Mouse (Mus musculus): Measurements from ENCODE around the gene Trarg1. TPM values are rescaled to one million over a fixed set of nuclear protein-coding genes. Genes with fewer than 3 reads are reported as not detected.

Trarg1 gene
- polyA plus RNA-seq, 1 experiment from 2014 or later: 0.56 TPM

DNA sequence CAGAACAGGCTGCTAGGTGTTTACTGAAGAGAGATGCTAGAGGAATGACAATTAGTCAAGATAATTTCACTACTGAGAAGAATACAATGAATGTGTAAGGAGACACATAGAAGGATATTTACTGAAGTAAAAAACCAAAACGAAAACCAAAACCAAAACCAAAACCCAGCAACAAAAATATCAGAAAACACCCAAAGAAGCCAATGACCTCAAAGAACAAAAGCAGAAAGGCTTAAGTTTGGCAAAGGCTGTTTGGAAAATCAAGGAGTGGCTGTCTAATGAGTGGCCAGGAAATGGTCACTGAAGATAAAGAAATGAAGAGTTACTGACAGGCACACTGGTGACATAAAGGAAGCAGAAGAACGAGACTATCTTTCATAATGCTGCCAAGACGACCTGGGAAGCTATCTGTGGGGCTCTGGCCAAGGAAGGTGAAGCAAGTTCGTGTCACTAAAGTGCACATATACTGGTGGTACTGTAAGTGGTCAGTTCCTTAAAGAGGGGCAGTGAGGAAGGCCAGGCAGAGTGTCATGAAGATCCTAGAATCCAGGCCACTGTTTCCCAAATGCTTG lies 56.2 kb downstream of the Trarg1 start:
- no peak overlapping the region for H3K27ac ChIP-seq (replicated peaks)
- WGBS: 83% methylated on average over 4 of the region's 4 CpGs
- no peak overlapping the region for H3K4me2 ChIP-seq (replicated peaks)
- no peak overlapping the region for H3K4me3 ChIP-seq
- peaks cover 38% of the 10 kb centered on the region for H3K36me3 ChIP-seq
- no peak overlapping the region for H3K9ac ChIP-seq (replicated peaks)
- no peaks in the 10 kb centered on the region for H3K4me1 ChIP-seq
- ATAC-seq (replicated peaks): no peak
- H3K27me3 ChIP-seq: no peaks in the 10 kb centered on the region
- H3K9me3 ChIP-seq: no peaks in the 10 kb centered on the region

DNA sequence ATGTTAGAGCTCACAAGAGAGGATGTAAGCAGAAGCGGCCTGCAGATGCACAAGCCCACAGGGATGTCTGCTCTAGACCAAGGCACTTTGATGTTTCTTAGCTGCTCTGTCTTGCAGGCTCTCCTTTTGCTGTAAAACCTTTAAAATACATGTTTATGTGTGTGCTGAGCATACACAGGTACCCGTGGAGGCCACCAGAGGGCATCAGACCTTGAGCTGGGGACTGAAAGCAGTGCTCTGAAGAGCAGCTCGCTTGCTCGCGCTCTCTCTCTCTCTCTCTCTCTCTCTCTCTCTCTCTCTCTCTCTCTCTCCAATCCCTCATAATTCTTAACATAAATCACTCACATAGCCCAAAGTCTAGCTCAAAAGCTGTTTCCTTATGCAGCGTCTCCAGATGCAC lies 59.5 kb downstream of the Trarg1 start:
- Histone ChIP-seq H3K9ac (replicated peaks) (no peak overlapping the region), H3K36me3 (peaks cover 18% of the 10 kb centered on the region), H3K27me3 (no peaks in the 10 kb centered on the region), H3K9me3 (no peaks in the 10 kb centered on the region), H3K4me3 (no peak overlapping the region), H3K27ac (replicated peaks) (no peak overlapping the region), H3K4me2 (replicated peaks) (no peak overlapping the region), H3K4me1 (no peaks in the 10 kb centered on the region)
- ATAC-seq (replicated peaks): no peak
- WGBS: 65% methylated on average over 5 of the region's 6 CpGs

DNA sequence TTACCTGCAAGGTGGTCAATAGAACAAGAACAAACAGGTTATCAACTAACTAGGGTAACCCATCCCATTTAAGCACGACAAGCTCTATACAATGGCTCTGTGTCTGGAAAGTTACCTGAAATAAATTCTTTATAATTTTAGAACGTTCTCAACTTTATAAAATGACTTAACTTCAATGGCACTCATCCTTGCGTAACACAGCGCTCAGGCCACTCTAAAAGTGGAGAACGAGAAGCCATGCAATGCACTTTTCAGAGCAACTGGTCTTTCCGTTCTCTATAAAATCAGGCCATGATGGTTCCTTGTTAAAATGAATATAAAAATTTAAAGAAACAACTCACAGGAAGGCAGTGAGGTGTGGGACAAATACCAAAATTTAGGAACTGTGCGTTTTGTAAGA lies 62.9 kb downstream of the Trarg1 start:
- H3K4me3 ChIP-seq: no peak overlapping the region
- ATAC-seq (replicated peaks): no peak
- no peaks in the 10 kb centered on the region for H3K27me3 ChIP-seq
- 98% methylated on average over 7 of the region's 7 CpGs for WGBS
- no peak overlapping the region for H3K27ac ChIP-seq (replicated peaks)
- no peak overlapping the region for H3K9ac ChIP-seq (replicated peaks)
- H3K4me2 ChIP-seq (replicated peaks): no peak overlapping the region
- no peaks in the 10 kb centered on the region for H3K4me1 ChIP-seq
- no peaks in the 10 kb centered on the region for H3K9me3 ChIP-seq
- H3K36me3 ChIP-seq: peaks cover 22% of the 10 kb centered on the region

DNA sequence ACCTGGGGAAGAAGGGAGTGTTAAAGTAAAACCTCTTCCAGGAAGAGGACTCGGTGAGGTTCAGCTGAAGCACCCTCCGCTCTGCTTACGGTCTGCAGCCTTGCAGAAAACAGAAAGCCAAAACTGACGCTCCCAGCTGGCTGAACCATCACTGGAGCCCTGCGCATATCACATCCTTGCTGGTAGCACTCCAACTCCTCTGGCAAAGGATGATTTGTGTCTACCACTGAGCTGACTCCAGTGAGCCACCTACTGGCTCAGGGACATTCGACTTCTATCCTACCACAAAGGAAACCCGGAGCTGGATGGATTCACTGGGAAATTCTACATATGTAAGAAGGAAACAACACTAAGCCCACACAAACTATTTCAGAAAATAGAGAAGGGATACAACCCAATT lies 64.9 kb downstream of the Trarg1 start:
- no peak overlapping the region for H3K4me3 ChIP-seq
- H3K27me3 ChIP-seq: no peaks in the 10 kb centered on the region
- H3K36me3 ChIP-seq: peaks cover 38% of the 10 kb centered on the region
- no peak for ATAC-seq (replicated peaks)
- H3K27ac ChIP-seq (replicated peaks): no peak overlapping the region
- WGBS: 61% methylated on average over 7 of the region's 7 CpGs
- no peaks in the 10 kb centered on the region for H3K9me3 ChIP-seq
- H3K4me1 ChIP-seq: no peaks in the 10 kb centered on the region
- no peak overlapping the region for H3K9ac ChIP-seq (replicated peaks)
- no peak overlapping the region for H3K4me2 ChIP-seq (replicated peaks)

DNA sequence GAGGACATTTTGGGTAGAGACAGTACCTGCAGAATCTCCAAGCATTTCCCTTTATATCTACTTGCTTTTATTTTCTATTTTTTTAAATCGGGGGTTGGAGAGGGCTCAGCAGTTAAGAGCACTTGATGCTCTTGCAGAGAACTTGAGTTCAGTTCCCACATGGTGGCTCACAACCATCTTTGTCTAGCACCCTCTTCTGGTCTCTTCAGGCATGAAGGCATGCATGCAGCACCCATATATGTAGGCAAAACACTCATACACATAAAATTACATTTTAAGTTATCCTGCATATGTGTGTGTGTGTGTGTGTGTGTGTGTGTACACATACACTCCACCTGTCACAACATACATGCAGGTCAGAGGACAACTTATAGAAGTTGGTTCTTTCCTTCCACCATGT lies 66.3 kb downstream of the Trarg1 start:
- H3K27me3 ChIP-seq: no peaks in the 10 kb centered on the region
- 93% methylated on average over 1 of the region's 1 CpGs for WGBS
- H3K4me1 ChIP-seq: no peaks in the 10 kb centered on the region
- no peak for ATAC-seq (replicated peaks)
- peaks cover 52% of the 10 kb centered on the region for H3K36me3 ChIP-seq
- no peak overlapping the region for H3K4me2 ChIP-seq (replicated peaks)
- H3K4me3 ChIP-seq: no peak overlapping the region
- no peak overlapping the region for H3K27ac ChIP-seq (replicated peaks)
- H3K9ac ChIP-seq (replicated peaks): no peak overlapping the region
- H3K9me3 ChIP-seq: no peaks in the 10 kb centered on the region

Other genes with a start within 250 kb of the Trarg1 start
- gene Abr, start 57.5 kb upstream of the Trarg1 start, polyA plus RNA-seq (2015; fragmentation: Nextera tagmentation; extraction: Ambion mirVana): 111 and 112 TPM in 2 replicates
- gene Bhlha9, start 7.3 kb upstream of the Trarg1 start, polyA plus RNA-seq (2015; fragmentation: Nextera tagmentation; extraction: Ambion mirVana): 0.51 and 0.65 TPM in 2 replicates
- 27.1 and 27.4 TPM in 2 replicates for gene Gosr1, start 83.8 kb downstream of the Trarg1 start, polyA plus RNA-seq (2015; fragmentation: Nextera tagmentation; extraction: Ambion mirVana)
- gene Cpd, start 167.2 kb downstream of the Trarg1 start, polyA plus RNA-seq (2015; fragmentation: Nextera tagmentation; extraction: Ambion mirVana): 5.4 and 7.0 TPM in 2 replicates
- not detected in 2 replicates for gene Tmigd1, start 222.4 kb downstream of the Trarg1 start, polyA plus RNA-seq (2015; fragmentation: Nextera tagmentation; extraction: Ambion mirVana)
- gene Blmh, start 245.0 kb downstream of the Trarg1 start, polyA plus RNA-seq (2015; fragmentation: Nextera tagmentation; extraction: Ambion mirVana): 128 and 134 TPM in 2 replicates

Data from forebrain, embryonic 15.5 days (tissue).